Mouse (Mus musculus) R1 (cell line): ENCODE results near the gene Vwa7.
"Not testable (repeated sequence)": the region's sequence is repeated elsewhere in the genome, so short reads cannot be mapped to it uniquely, and the experiment has no call there.

Source experiments
- DNase-seq: peaks from one replicate; pipeline ENCODE4 v3.0.0-alpha.2; 2018; ENCODE audit warnings: low read depth, low spot score

Gene Vwa7

DNA sequence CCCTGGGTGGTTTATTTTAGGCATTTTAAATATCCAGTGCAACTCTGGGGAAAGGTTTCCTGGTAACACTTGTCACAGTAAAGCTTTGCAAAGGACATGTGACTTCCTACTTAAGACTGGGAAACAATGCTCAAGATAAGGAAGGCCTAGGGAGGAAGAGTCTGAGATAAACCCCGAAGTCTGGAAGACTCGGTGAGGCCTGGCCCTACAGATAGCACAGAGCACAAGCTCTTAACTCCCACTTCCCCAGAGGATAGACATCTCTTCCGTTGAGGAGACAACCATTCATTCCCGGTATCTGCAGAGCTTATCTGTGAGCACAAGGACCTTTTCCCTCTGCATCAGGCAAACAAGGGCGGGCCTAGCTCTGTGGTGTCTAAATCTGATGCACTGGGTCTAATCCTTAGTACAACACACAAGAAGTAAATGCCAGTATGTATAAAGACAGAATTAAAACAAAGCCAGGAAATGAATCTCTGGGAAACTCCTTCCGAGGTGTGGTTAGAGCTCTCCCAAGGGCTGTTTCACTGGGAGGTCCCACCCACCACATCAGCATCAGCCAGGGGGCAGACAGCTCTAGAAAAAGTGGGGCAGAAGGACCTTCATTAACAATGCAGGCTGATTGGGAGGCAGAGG, 5.6 kb downstream of the Vwa7 start:
- DNase-seq = no peak

- DNase-seq = no peak
Observed at GRCm38 (mm10) chr17:35022541-35023060, 6.2 kb downstream of the Vwa7 start.

DNA sequence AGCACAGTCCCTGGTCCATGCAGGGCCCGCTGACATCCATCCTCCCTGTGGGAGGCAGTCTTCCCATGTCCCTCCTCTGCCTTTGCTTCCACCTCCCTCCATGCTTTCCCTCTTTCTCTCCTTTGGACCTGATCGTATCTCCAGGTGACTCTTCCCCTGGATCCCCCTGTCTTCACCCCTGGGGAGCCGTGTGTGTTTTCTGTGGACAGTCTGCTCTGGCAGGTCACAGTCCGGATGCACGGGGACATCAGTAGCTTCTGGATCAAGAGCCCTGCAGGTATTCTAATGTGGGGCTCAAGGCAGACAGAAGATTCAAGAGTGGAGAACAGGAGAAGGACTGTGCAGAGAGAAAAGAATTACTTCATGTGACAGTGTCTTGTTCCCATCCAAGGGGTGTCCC, 6.8 kb downstream of the Vwa7 start:
- no peak for DNase-seq

DNA sequence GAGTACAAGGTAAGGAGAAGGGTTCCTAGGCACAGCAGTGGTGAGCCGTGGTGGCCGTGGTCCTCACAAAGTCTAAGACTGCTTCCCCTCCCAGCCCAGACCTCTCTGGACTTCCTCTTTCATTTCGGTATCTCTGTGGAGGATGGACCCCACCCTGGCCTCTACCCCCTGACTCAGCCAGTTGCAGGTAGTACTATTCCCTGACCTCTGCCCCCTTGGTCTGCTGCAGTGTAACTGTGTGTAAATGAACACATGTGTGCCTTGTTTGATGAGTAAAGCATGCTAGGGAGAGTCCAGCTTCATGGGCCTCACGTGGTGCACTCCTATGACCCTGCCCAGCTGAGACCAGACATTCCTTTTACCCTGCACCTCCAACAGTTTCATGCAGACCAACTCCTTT, 7.4 kb downstream of the Vwa7 start:
- DNase-seq = no peak

GRCm38 (mm10) chr17:35024261-35024660, 7.9 kb downstream of the Vwa7 start:
- no peak for DNase-seq

DNA sequence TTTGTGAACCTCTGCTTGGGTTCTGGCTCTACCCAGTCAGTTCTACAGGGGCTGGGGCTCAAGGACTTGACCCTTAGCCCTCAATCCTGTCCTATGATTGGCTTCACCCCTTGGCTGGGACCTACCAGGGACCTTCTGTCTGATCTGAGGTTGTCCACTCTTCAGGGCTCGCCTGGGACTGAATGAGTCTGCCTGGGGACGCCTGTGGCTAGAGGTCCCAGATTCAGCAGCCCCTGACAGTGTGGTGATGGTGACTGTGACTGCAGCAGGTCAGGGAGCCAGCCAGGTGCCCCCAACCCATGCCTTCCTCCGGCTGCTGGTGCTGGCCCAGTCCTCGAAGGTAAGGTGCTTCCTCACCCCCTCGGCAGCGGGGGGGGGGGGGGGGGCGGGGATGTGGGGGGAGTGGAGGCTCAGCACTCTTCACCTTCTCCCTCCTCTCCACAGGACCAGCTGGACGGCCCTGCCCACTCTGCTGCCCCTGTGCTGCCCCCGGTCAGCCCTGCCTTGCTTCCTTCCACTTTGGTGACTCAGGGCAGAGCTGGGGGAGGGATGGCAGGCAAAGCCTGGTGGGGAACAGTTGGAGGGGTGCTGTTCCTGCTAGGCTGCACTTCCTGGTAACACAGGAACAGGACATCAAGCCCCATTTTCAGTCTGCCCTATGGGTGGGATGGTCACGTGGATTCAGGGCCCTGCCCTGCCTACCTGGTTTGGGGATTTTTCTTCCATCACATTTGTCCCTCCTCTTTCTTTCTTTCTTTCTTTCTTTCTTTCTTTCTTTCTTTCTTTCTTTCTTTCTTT, 8.5 kb downstream of the Vwa7 start:
- DNase-seq = no peak

GRCm38 (mm10) chr17:35026206-35026605, 9.8 kb downstream of the Vwa7 start:
- no peak for DNase-seq

- peak; percentile 85 for DNase-seq
Observed at GRCm38 (mm10) chr17:35027277-35028068, 11.1 kb downstream of the Vwa7 start, which contains the start of gene Sapcd1. Sapcd1 (minus strand) TSS chr17:35028016.

GRCm38 (mm10) chr17:35028315-35028714, 11.9 kb downstream of the Vwa7 start:
- no peak for DNase-seq

DNA sequence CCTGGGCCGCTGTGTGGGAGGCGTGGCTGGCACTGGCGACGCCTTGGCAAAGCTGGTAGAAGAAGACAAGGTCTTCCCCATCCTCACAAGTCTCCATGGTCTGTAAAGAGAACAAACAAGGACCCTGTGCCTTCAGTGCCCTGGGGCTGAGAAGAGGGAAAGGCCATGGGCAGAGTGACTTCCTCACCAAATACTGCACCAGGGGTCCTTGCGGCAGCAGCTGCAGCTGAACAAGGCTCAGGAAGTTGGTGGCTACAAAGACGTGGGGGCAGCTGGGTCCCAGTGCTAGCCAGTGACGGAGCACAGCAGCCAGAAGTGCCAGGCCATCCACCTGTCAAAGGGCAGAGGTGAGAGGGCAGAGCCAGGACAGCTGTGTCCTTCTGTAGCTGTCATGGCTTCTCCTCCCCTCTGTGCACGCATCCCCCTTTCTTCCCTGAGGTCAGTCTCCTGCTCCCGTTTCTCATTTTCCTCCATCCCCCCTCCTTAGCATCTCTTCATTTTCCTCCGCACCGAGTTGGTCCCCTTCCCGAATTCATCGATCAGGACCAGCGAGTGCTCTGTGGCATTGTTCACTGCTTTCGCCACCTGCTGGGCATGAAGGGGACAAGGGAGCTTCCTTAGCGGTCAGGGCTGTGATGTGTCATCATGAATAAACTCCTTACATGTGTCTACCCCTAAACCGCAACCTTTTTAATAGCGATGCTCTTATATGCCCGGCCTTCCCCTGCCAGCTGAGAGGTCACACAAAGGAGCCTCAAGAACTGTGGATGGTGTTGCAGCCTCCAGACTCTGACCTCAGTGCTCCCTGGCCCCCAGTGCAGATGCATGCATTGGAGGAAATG, 13.5 kb downstream of the Vwa7 start:
- DNase-seq = no peak

DNA sequence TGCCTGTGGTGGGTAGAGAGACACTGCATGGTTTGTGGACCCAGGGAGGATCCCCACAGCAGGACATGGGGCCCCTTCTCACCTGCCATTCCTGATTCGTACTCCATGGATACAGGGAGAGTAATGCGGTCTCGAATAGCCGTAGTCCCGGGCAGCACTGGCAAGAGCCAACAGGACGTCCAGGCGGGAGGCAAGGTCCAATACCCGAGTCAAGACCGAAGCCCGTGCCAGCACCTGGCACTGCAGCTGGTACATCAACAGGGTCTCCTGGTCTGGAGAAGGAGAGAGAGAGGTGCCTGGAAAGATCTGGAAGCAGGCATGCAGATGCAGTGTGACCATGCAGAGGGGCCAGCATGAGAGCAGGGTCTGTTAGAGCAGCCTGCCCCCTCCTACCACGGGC, 14.9 kb downstream of the Vwa7 start:
- no peak for DNase-seq

GRCm38 (mm10) chr17:35031880-35032279, 15.5 kb downstream of the Vwa7 start:
- DNase-seq = no peak

- DNase-seq = no peak
Observed at GRCm38 (mm10) chr17:35032323-35032870, 16.0 kb downstream of the Vwa7 start.

DNA sequence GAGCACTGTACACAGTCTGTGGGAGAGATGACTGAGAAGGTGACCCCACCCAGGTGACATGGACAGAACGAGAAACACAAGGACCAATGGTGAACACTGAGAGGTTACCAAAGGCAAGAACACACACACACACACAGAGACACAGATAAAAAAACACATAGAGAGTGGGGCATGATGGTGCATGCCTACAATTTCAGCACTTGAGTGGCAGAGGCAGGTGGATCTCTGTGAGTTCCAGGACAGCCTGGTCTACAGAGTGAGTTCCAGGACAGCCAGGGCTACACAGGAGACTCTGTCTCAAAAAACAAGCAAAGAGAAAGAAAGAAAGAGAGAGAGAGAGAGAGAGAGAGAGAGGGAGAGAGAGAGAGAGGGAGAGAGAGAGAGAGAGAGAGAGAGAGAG, 17.3 kb downstream of the Vwa7 start:
- DNase-seq = not testable (repeated sequence)

- DNase-seq = no peak
Observed at GRCm38 (mm10) chr17:35034896-35035295, 18.5 kb downstream of the Vwa7 start.

DNA sequence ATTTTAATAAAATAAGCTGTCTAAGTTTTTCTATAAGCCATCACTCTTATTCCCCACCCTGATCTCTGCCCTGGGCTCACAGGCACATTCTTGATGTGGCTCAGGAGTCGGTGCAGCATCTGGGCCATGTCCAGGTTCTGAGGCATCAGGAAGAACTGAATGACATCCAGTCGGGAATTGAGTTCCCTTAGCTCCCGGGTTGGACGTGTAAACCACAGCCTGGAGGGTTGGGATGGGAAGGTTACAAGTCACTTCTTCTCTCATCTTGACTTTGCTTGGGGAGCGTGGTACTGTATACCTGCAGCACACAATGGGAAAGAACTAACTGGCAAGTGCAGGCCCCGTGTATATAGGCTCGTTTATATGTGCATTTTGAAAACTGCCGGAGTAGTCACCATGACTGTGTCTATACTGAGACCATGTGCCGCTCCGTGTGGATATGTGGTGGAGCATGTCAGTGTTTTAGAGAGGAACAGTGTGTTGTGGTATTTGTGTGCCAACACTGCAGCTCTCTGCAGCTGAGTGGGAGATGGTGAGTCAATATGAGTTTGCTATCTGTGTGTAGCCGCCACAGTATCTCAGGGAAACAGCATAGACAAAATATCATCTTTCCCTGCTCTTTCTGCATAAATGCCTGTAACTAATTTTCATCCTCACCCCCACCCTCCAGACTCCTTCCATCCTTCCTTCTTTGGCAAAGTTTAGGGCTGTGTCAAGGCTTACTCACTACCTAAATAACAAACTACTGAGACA, 22.9 kb downstream of the Vwa7 start:
- DNase-seq = no peak

GRCm38 (mm10) chr17:35043794-35044193, 27.4 kb downstream of the Vwa7 start:
- DNase-seq = no peak

DNA sequence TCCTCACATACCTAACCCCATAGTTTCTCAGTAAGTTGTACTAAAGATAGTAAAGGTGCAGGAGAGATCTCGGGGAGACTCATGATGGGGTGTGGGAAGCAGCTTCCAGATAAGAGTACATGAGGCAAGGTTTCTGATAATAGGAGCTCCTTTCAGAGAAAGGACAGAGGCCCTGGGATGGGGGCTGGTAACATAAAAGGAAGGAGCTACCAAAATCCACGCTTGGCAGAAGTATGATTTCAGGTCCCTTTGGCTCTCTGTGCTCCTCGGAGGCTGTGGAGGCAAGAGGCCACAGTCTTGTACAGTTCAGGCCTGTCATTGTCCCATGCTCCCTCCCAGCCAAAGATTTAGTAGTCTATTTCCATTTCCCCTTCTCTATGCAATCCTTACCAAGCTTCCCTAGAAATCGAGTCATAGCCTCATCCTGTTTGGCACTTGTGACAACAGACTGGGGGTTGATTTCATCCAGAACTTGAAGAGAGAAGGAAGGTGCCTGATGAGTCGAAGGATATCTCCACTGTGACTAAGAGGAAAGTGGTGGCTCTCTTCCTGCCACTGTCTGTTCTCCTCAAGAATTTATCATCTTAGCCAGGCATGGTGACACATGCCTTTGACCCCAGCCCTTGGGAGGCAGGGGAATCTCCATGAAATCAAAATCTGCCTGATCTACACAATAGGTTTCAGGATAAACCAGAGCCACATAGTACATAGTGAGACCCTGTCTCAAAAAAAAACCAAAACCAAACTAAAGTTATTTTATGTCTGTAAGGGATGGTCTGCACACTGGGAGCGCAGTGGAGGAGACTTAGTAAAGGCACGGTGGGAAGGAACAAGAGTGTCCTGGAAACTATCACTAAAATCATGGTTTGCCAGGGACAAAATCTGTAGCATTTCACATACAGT, 28.8 kb downstream of the Vwa7 start:
- DNase-seq = no peak
